Mouse (Mus musculus) gastrocnemius, postnatal 25 days (tissue): ENCODE data around the gene Serhl. TPM values are rescaled to one million over a fixed set of nuclear protein-coding genes. Genes with fewer than 3 reads are reported as not detected.

Source experiments
- DNase-seq: peaks from one replicate; pipeline ENCODE4 v3.0.0; 2022
- total RNA-seq, 2 experiments: library from RNA; stranded (reverse); gene quantifications; 1 replicate in 1 of 2; 2 replicates in 1 of 2; pipeline ENCODE4 v1.2.3; 2021

Gene Serhl
- total RNA-seq, 2 experiments from 2014 or later: 27.0 to 28.4 TPM

GRCm38 (mm10) chr15:83084022-83084640 is 5.2 kb upstream of the Serhl start:
- DNase-seq: no peak

GRCm38 (mm10) chr15:83085901-83086300 is 3.4 kb upstream of the Serhl start:
- peak; percentile 36 for DNase-seq

DNA sequence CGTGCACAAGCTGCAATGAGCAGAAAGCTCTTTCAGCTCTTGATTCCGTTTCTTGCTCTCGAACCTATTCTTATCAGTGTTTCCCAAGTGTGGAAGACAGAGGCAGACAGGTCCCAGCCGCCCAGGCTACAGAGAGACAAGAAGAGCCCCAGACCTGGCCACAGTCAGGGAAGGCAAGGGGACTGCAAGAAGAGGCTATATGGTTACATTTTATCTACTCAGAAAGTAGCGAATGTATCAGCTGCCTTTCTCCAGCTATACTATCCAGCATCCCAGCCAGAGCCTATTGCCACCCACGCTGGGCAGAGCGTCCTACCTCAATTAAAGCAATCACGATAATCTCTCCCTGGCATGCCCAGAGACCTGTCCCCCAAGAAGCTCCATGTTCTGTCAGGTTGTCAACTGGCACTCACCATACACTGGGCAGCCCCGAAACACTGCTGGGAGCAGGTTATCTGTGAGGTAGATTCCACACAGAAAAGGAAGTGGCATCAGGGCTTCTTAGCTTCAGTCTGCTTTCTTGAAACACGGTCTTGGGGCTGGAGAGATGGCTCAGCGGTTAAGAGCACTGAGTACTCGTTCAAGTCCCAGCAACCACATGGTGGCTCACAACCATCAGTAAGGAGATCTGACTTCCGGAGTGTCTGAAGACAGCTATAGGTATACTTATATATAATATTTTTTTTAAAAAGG is 2.5 kb upstream of the Serhl start:
- no peak for DNase-seq

GRCm38 (mm10) chr15:83088495-83089428 is 544 bp upstream of the Serhl start:
- DNase-seq: no peak

- no peak for DNase-seq
Measured at GRCm38 (mm10) chr15:83090874-83091273, 1.6 kb downstream of the Serhl start.

DNA sequence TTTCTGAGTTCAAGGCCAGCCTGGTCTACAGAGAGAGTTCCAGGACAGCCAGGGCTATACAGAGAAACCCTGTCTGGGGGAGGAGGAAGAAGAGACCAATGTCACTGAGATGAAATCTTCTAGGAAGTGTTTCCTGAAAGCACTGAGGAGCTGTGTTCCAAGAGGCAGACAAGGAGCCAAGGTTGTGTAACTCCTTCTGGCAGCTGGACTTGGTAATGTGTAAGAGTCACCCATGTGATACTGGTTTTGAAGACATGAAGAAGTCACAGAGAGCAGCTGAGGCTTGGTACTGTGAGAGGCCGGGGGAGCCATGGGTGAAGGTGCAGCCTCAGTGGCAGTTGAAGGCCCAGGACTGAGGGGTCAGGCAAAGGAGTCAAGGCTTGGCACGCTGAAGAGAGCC is 4.4 kb downstream of the Serhl start:
- peak; percentile 33 for DNase-seq

DNA sequence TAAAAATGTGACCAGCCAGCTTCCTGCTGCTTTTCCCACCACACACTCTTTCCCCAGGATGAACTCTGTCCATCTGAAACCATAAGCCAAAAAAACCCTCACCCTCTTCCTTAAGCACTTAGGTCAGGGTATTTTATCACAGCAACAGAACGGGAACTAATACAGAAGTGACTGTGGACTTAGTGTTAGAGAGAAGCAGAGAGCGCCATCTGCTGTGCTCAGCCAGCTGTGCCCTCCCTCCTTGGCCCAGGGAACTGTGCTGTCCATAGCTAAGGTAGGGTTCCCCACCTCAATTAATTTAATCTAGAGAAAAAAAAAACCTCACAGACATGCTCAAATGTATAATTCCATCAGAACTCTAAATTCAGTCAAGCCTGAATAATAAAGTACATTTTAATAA is 6.6 kb downstream of the Serhl start:
- DNase-seq: no peak

- DNase-seq: peak; percentile 92
Measured at GRCm38 (mm10) chr15:83099533-83100331, 10.4 kb downstream of the Serhl start.

- DNase-seq: no peak
Measured at GRCm38 (mm10) chr15:83100332-83100662, 11.0 kb downstream of the Serhl start.

DNA sequence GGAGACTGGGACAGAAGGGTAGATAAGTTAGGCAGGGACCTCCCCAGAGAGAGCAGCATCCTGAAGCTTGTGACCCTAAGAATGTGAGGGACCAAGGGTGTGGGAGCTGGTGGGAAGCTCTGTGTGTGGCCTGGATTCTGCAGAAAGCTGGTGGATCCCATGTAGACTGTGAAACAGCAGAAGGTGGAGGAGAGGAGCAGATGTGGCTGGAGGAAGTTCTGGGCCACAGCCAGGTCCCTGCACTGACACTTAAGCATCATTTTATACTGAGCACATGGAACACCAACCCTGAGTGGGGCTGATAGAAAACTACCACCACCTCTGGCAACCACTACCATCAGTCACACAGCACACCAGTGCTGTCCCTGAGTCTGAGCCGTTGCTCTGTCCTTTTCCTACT is 13.8 kb downstream of the Serhl start:
- DNase-seq: no peak

DNA sequence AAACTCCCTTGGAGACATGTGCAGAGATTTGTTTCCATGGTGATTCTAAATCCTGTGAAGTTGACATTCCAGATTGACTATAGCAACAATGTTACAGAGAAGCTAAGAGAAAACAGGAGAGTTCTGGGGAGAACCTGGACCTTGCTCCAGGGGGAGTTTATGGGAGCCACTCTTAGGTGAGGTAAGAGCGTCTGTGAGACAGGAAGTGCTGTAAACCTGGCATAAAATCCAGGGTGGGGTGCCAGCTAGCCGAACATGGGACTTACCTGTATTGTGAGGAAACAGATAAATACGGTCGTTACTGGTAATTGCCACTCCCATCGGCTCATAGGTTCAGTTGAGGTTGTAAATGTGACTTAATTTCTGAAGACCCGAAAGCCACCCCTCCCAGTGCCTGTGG is 17.1 kb downstream of the Serhl start:
- DNase-seq: no peak

DNA sequence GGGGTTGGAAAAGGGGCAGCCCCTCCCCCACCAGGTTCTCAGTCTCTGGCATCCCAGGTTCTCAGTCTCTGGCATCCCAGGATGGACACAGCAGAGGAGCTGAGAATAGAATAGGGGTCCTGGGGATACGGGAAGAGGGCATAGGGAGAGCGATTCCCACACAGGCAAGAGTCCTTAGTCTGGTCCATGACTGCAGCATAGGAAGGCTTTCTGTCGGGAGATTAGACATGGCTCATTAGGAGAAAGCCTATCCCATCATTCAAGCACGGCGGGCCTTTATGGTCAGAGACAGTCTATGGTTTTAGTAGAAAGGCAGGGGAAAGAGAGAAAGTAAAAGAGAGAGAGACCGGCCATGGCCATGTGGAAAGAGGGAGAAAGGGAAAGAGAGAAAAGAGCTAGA is 18.5 kb downstream of the Serhl start:
- DNase-seq: no peak

DNA sequence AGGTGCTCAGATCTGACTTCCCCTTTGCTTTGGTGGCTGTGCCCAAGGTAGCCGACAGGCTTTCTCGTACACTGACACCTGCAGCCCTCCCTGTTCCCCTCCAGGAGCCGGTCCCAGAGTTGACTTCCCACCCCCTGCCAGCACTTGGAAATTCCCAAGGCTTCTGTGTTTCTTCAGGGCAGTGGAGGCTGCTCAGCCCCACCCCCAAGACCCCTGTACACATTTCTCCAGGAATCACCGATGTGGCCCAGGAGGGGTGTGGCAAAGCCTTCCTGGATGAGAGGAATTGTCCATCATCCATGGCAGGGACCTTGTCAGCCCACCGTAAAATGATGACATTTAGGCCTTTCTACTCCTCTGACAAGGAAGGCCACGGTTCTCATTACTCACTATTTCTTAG is 22.0 kb downstream of the Serhl start:
- no peak for DNase-seq

- DNase-seq: no peak
Measured at GRCm38 (mm10) chr15:83111874-83112273, 22.6 kb downstream of the Serhl start.

DNA sequence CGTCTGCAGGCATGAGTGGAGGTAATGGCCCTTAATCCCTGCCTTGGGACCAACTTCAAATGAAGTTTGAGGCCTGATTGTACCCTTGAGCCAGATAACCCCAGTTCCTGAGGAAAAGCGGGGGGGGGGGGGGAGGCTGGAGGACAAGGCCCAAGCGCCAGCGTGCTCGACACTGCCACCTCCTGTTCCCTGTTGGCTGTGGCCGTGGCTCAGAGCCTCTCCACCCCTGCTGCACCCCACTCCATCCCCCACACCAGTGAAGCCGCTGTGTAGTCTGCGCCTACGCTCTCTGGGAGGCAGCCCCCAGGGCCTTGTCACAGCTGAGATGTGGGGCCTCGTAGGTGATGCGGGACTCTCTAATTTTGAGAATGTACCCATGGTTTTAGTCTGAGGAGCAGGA is 23.6 kb downstream of the Serhl start:
- DNase-seq: peak; percentile 66

DNA sequence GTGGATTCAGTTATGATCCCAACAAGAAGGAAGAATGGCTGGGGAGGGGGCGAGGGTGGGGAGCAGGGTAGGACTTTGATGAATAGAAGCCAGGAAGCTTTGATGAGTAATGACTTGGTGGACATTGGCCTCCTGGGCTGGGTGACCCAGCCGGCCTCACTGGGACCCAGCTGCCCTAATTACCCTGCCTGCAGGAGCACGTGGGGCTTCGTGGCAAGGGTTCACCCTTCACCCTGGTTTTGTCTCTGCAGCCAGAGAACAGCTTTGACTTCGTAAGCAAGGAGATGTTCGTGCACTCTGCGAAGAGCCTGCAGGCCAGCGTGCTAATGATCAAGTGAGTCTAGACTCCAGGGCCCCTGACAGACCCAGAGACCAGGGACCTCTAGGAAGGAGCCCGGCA is 24.8 kb downstream of the Serhl start:
- no peak for DNase-seq

GRCm38 (mm10) chr15:83115071-83115470 is 25.8 kb downstream of the Serhl start:
- DNase-seq: no peak

GRCm38 (mm10) chr15:83118360-83118759 is 29.1 kb downstream of the Serhl start:
- no peak for DNase-seq

- DNase-seq: no peak
Measured at GRCm38 (mm10) chr15:83121709-83122565, 32.6 kb downstream of the Serhl start.

- peak; percentile 94 for DNase-seq
Measured at GRCm38 (mm10) chr15:83122566-83123145, 33.4 kb downstream of the Serhl start, which contains the start of gene Rrp7a. Rrp7a (minus strand) TSS chr15:83122801.

GRCm38 (mm10) chr15:83124625-83125024 is 35.3 kb downstream of the Serhl start:
- no peak for DNase-seq
